Mouse (Mus musculus): ENCODE measurements around the gene Trpm7. TPM values are rescaled to one million over a fixed set of nuclear protein-coding genes. Genes with fewer than 3 reads are reported as not detected.

Gene Trpm7
- total and polyA plus RNA-seq, 2 experiments from 2014 or later, result 23.6 TPM

- WGBS, result 88% methylated on average over 9 of the region's 9 CpGs
- no peak overlapping the region for H3K27ac ChIP-seq (ENCODE audit: low read depth, low read length)
- no peaks in the 10 kb centered on the region for H3K27me3 ChIP-seq (ENCODE audit: insufficient read depth, low read length)
- peaks cover 27% of the 10 kb centered on the region for H3K36me3 ChIP-seq (ENCODE audit: insufficient read depth, low read length)
- ATAC-seq (ENCODE audit: low FRiP score), result no peak
- H3K4me2 ChIP-seq (ENCODE audit: low read depth, low read length, poor library complexity, severe bottlenecking), result no peak overlapping the region
- H3K9ac ChIP-seq (replicated peaks; ENCODE audit: low read length, poor library complexity, severe bottlenecking), result no peak overlapping the region
- H3K9me3 ChIP-seq (ENCODE audit: low read length), result no peaks in the 10 kb centered on the region
- DNase-seq (ENCODE audit: low spot score), result no peak
- no peaks in the 10 kb centered on the region for H3K4me1 ChIP-seq (ENCODE audit: insufficient read depth, low read length)
- TF ChIP-seq CTCF (IDR thresholded peaks at IDR 0.05), result no peak
- H3K4me3 ChIP-seq (ENCODE audit: low read depth, low read length), result no peak overlapping the region
Observed at GRCm38 (mm10) chr2:126897511-126897910, 21.5 kb upstream of the Trpm7 start.

- H3K27ac ChIP-seq (ENCODE audit: low read depth, low read length), result no peak overlapping the region
- no peak overlapping the region for H3K4me2 ChIP-seq (ENCODE audit: low read depth, low read length, poor library complexity, severe bottlenecking)
- no peak overlapping the region for H3K9ac ChIP-seq (replicated peaks; ENCODE audit: low read length, poor library complexity, severe bottlenecking)
- H3K36me3 ChIP-seq (ENCODE audit: insufficient read depth, low read length), result peaks cover 22% of the 10 kb centered on the region
- ATAC-seq (ENCODE audit: low FRiP score), result no peak
- DNase-seq (ENCODE audit: low spot score), result no peak
- H3K4me3 ChIP-seq (ENCODE audit: low read depth, low read length), result no peak overlapping the region
- H3K4me1 ChIP-seq (ENCODE audit: insufficient read depth, low read length), result no peaks in the 10 kb centered on the region
- 76% methylated on average over 6 of the region's 6 CpGs for WGBS
- no peak for TF ChIP-seq CTCF (IDR thresholded peaks at IDR 0.05)
- H3K27me3 ChIP-seq (ENCODE audit: insufficient read depth, low read length), result no peaks in the 10 kb centered on the region
- no peaks in the 10 kb centered on the region for H3K9me3 ChIP-seq (ENCODE audit: low read length)
Observed at GRCm38 (mm10) chr2:126896941-126897340, 20.9 kb upstream of the Trpm7 start.

- WGBS, result 92% methylated on average over 3 of the region's 3 CpGs
- ATAC-seq (ENCODE audit: low FRiP score) (no peak), DNase-seq (ENCODE audit: low spot score) (no peak)
- no peaks in the 10 kb centered on the region for H3K4me1 ChIP-seq (ENCODE audit: insufficient read depth, low read length)
- no peak overlapping the region for H3K4me3 ChIP-seq (ENCODE audit: low read depth, low read length)
- no peak overlapping the region for H3K27ac ChIP-seq (ENCODE audit: low read depth, low read length)
- H3K9me3 ChIP-seq (ENCODE audit: low read length), result no peaks in the 10 kb centered on the region
- H3K4me2 ChIP-seq (ENCODE audit: low read depth, low read length, poor library complexity, severe bottlenecking), result no peak overlapping the region
- no peaks in the 10 kb centered on the region for H3K27me3 ChIP-seq (ENCODE audit: insufficient read depth, low read length)
- H3K36me3 ChIP-seq (ENCODE audit: insufficient read depth, low read length), result peaks cover 19% of the 10 kb centered on the region; the same call in 1 of the 2 replicates
- no peak for TF ChIP-seq CTCF (IDR thresholded peaks at IDR 0.05)
- no peak overlapping the region for H3K9ac ChIP-seq (replicated peaks; ENCODE audit: low read length, poor library complexity, severe bottlenecking)
Observed at GRCm38 (mm10) chr2:126894245-126894644, 18.2 kb upstream of the Trpm7 start.

- no peaks in the 10 kb centered on the region for H3K4me1 ChIP-seq (ENCODE audit: insufficient read depth, low read length)
- no peak overlapping the region for H3K9ac ChIP-seq (replicated peaks; ENCODE audit: low read length, poor library complexity, severe bottlenecking)
- no peaks in the 10 kb centered on the region for H3K9me3 ChIP-seq (ENCODE audit: low read length)
- no peak for TF ChIP-seq CTCF (IDR thresholded peaks at IDR 0.05)
- no peak overlapping the region for H3K27ac ChIP-seq (ENCODE audit: low read depth, low read length)
- H3K4me2 ChIP-seq (ENCODE audit: low read depth, low read length, poor library complexity, severe bottlenecking), result no peak overlapping the region
- no peak overlapping the region for H3K4me3 ChIP-seq (ENCODE audit: low read depth, low read length)
- peaks cover 11% of the 10 kb centered on the region; the same call in 1 of the 2 replicates for H3K36me3 ChIP-seq (ENCODE audit: insufficient read depth, low read length)
- ATAC-seq (ENCODE audit: low FRiP score), result no peak
- DNase-seq (ENCODE audit: low spot score), result no peak
- 93% methylated on average over 7 of the region's 7 CpGs for WGBS
- H3K27me3 ChIP-seq (ENCODE audit: insufficient read depth, low read length), result no peaks in the 10 kb centered on the region
Observed at GRCm38 (mm10) chr2:126892316-126892715, 16.3 kb upstream of the Trpm7 start.

- Histone ChIP-seq H3K9ac (replicated peaks; ENCODE audit: low read length, poor library complexity, severe bottlenecking) (no peak overlapping the region), H3K27me3 (ENCODE audit: insufficient read depth, low read length) (no peaks in the 10 kb centered on the region), H3K36me3 (ENCODE audit: insufficient read depth, low read length) (peaks cover 11% of the 10 kb centered on the region; the same call in 1 of the 2 replicates), H3K4me1 (ENCODE audit: insufficient read depth, low read length) (no peaks in the 10 kb centered on the region), H3K27ac (ENCODE audit: low read depth, low read length) (no peak overlapping the region), H3K4me3 (ENCODE audit: low read depth, low read length) (no peak overlapping the region), H3K4me2 (ENCODE audit: low read depth, low read length, poor library complexity, severe bottlenecking) (no peak overlapping the region), H3K9me3 (ENCODE audit: low read length) (no peaks in the 10 kb centered on the region)
- DNase-seq (ENCODE audit: low spot score) (no peak), ATAC-seq (ENCODE audit: low FRiP score) (no peak)
- TF ChIP-seq CTCF (IDR thresholded peaks at IDR 0.05), result no peak
Observed at GRCm38 (mm10) chr2:126891743-126892142, 15.7 kb upstream of the Trpm7 start.

GRCm38 (mm10) chr2:126887141-126887540, 11.1 kb upstream of the Trpm7 start:
- no peak for ATAC-seq (ENCODE audit: low FRiP score)
- Histone ChIP-seq H3K4me2 (ENCODE audit: low read depth, low read length, poor library complexity, severe bottlenecking) (no peak overlapping the region), H3K4me3 (ENCODE audit: low read depth, low read length) (no peak overlapping the region), H3K9me3 (ENCODE audit: low read length) (no peaks in the 10 kb centered on the region), H3K27ac (ENCODE audit: low read depth, low read length) (no peak overlapping the region), H3K4me1 (ENCODE audit: insufficient read depth, low read length) (no peaks in the 10 kb centered on the region), H3K27me3 (ENCODE audit: insufficient read depth, low read length) (no peaks in the 10 kb centered on the region), H3K9ac (replicated peaks; ENCODE audit: low read length, poor library complexity, severe bottlenecking) (no peak overlapping the region), H3K36me3 (ENCODE audit: insufficient read depth, low read length) (peaks cover 3% of the 10 kb centered on the region; the same call in 1 of the 2 replicates)
- 76% methylated on average over 3 of the region's 3 CpGs for WGBS
- DNase-seq (ENCODE audit: low spot score), result no peak
- TF ChIP-seq CTCF (IDR thresholded peaks at IDR 0.05), result no peak

Measured in midbrain, postnatal 0 days (tissue).